Mouse (Mus musculus): ENCODE results near the gene Upk3bl. TPM values are rescaled to one million over a fixed set of nuclear protein-coding genes. Genes with fewer than 3 reads are reported as not detected.
"Not testable (repeated sequence)": the region's sequence is repeated elsewhere in the genome, so short reads cannot be mapped to it uniquely, and the experiment has no call there.

Gene Upk3bl
- total RNA-seq, 2 experiments from 2014 or later, result not detected

GRCm38 (mm10) chr5:136035285-136035684 lies 19.0 kb upstream of the Upk3bl start:
- Histone ChIP-seq H3K4me3 (no peak overlapping the region), H3K27ac (no peak overlapping the region)
- no peak for DNase-seq (ENCODE audit: low spot score in 2 of 2)
- no peak for TF ChIP-seq CTCF (conservative IDR thresholded peaks at IDR 0.05)

- no peak for TF ChIP-seq CTCF (conservative IDR thresholded peaks at IDR 0.05)
- H3K27ac ChIP-seq, result no peak overlapping the region
- no peak overlapping the region for H3K4me3 ChIP-seq
- no peak for DNase-seq (ENCODE audit: low spot score in 2 of 2)
Observed at GRCm38 (mm10) chr5:136036667-136037066, 17.6 kb upstream of the Upk3bl start.

GRCm38 (mm10) chr5:136038258-136039214 lies 15.8 kb upstream of the Upk3bl start, which contains the start of gene Upk3b:
Upk3b (plus strand) TSS chr5:136038496.
- DNase-seq (ENCODE audit: low spot score in 2 of 2), result no peak
- H3K27ac ChIP-seq, result no peak within 1 kb of the TSS
- no peak within 1 kb of the TSS for H3K4me3 ChIP-seq
- TF ChIP-seq CTCF (conservative IDR thresholded peaks at IDR 0.05), result no peak

- Histone ChIP-seq H3K27ac (no peak overlapping the region), H3K4me3 (no peak overlapping the region)
- TF ChIP-seq CTCF (conservative IDR thresholded peaks at IDR 0.05), result no peak
- no peak for DNase-seq (ENCODE audit: low spot score in 2 of 2)
Observed at GRCm38 (mm10) chr5:136040210-136040609, 14.1 kb upstream of the Upk3bl start.

- Histone ChIP-seq H3K27ac (no peak overlapping the region), H3K4me3 (no peak overlapping the region)
- DNase-seq (ENCODE audit: low spot score in 2 of 2), result no peak
- TF ChIP-seq CTCF (conservative IDR thresholded peaks at IDR 0.05), result no peak
Observed at GRCm38 (mm10) chr5:136041260-136041659, 13.0 kb upstream of the Upk3bl start.

GRCm38 (mm10) chr5:136041666-136042065 lies 12.6 kb upstream of the Upk3bl start:
- no peak for DNase-seq (ENCODE audit: low spot score in 2 of 2)
- H3K27ac ChIP-seq, result no peak overlapping the region
- TF ChIP-seq CTCF (conservative IDR thresholded peaks at IDR 0.05), result no peak

GRCm38 (mm10) chr5:136044865-136045264 lies 9.4 kb upstream of the Upk3bl start:
- TF ChIP-seq CTCF (conservative IDR thresholded peaks at IDR 0.05), result peak; percentile 60
- no peak for DNase-seq (ENCODE audit: low spot score in 2 of 2)
- Histone ChIP-seq H3K27ac (no peak overlapping the region), H3K4me3 (no peak overlapping the region)

More at GRCm38 (mm10) chr5:136041666-136042065, 12.6 kb upstream of the Upk3bl start:
- no peak overlapping the region for H3K4me3 ChIP-seq

- DNase-seq (ENCODE audit: low spot score in 2 of 2), result no peak
- Histone ChIP-seq H3K4me3 (no peak overlapping the region), H3K27ac (no peak overlapping the region)
- TF ChIP-seq CTCF (conservative IDR thresholded peaks at IDR 0.05), result no peak
Observed at GRCm38 (mm10) chr5:136045408-136045807, 8.9 kb upstream of the Upk3bl start.

- H3K27ac ChIP-seq, result no peak overlapping the region
- peak; percentile 64 to 87 for DNase-seq (ENCODE audit: low spot score in 2 of 2)
- TF ChIP-seq CTCF (conservative IDR thresholded peaks at IDR 0.05), result peak; percentile 84
- no peak overlapping the region for H3K4me3 ChIP-seq
Observed at GRCm38 (mm10) chr5:136045987-136046386, 8.3 kb upstream of the Upk3bl start.

- not testable (repeated sequence) for H3K4me3 ChIP-seq; DNase-seq (ENCODE audit: low spot score in 2 of 2)
Observed at GRCm38 (mm10) chr5:136048541-136048940, 5.8 kb upstream of the Upk3bl start.

GRCm38 (mm10) chr5:136049926-136050325 lies 4.4 kb upstream of the Upk3bl start:
- no peak overlapping the region for H3K4me3 ChIP-seq
- DNase-seq (ENCODE audit: low spot score in 2 of 2), result no peak
- no peak for TF ChIP-seq CTCF (conservative IDR thresholded peaks at IDR 0.05)
- no peak overlapping the region for H3K27ac ChIP-seq

More at GRCm38 (mm10) chr5:136048541-136048940, 5.8 kb upstream of the Upk3bl start:
- not testable (repeated sequence) for H3K27ac ChIP-seq

GRCm38 (mm10) chr5:136051231-136052085 lies 2.8 kb upstream of the Upk3bl start:
- no peak overlapping the region for H3K27ac ChIP-seq
- no peak for TF ChIP-seq CTCF (conservative IDR thresholded peaks at IDR 0.05)
- H3K4me3 ChIP-seq, result no peak overlapping the region
- DNase-seq (ENCODE audit: low spot score in 2 of 2), result peak in 1 of 2 experiments; percentile 31

Data from layer of hippocampus, adult 2 months (tissue).